Mouse (Mus musculus) embryonic fibroblast, embryonic 13.5 days (primary cell): ENCODE measurements around the gene Fnbp4. TPM values are rescaled to one million over a fixed set of nuclear protein-coding genes. Genes with fewer than 3 reads are reported as not detected.

Experiments used
- H3K27ac ChIP-seq: 2 replicates; pipeline ENCODE4 v1.5.1; 2012; ENCODE audit warnings: low read length, control low read depth, inconsistent platforms; ENCODE audit not compliant: insufficient read depth
- H3K4me1 ChIP-seq: 2 replicates; pipeline ENCODE4 v1.6.1; 2011; ENCODE audit warnings: low read length; ENCODE audit not compliant: control insufficient read depth, insufficient read depth
- H3K4me3 ChIP-seq: 2 replicates; pipeline ENCODE4 v1.5.1; 2011; ENCODE audit warnings: mild to moderate bottlenecking, control low read depth, low read length; ENCODE audit not compliant: insufficient read depth
- CTCF ChIP-seq: IDR thresholded peaks from 2 replicates; pipeline ENCODE4 v1.5.1; 2011; ENCODE audit warnings: mild to moderate bottlenecking, control low read depth, low read length, moderate library complexity, borderline replicate concordance; ENCODE audit not compliant: insufficient read depth
- POLR2A ChIP-seq: IDR thresholded peaks from 2 replicates; pipeline ENCODE4 v1.6.1; 2011; ENCODE audit warnings: low read depth, mild to moderate bottlenecking, control low read depth, low read length, moderate library complexity
- polyA plus RNA-seq: library from polyadenylated mRNA; stranded (reverse); fragments of >200 nt; gene quantifications from 2 replicates; pipeline ENCODE4 v1.2.4, GENCODE M21; 2011; ENCODE audit warnings: low read depth; ENCODE audit not compliant: missing spikeins, insufficient read length

Fnbp4 gene
- polyA plus RNA-seq, 1 experiment, result 83.1 TPM

DNA sequence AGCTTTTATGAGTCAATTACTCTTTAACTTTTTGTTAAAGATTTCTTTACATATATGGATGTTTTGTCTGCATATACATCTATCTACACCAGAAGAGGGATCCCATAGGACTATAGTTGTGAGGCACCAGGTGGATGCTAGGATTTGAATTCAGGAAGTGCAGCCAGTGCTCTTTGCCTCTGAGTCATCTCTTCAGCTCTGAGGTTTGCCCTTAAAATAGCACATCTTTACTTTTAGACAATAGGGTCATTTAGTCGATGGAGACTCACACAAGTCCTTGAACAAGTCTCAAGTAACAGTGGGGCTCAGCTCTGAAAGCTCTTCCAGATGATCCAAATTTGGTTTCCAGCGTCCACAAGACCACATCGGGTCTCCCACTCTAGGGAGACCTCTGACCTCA is 36.2 kb downstream of the Fnbp4 start:
- TF ChIP-seq CTCF (no peak), POLR2A (no peak)
- no peak overlapping the region for H3K4me3 ChIP-seq
- no peak overlapping the region for H3K27ac ChIP-seq
- H3K4me1 ChIP-seq, result peaks cover 4% of the 10 kb centered on the region; the same call in 1 of the 2 replicates

DNA sequence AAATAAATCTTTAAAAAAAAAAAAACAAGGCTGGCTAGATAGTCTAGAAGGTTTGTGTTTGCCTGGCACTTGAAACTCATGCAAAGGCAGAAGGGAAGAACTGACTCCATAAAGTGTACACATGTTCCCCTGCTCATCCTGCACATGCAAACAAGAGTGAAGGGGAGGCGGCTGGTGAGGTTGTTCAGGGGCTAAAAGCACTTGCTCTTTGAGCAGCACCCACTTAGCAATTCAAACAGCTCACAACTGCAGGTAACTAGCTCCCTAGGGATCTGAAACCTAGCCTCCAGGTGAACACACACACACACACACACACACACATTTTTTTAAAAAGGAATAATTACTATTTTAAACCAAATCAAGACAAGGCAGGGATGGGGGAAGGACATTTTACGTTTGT is 36.8 kb downstream of the Fnbp4 start:
- TF ChIP-seq POLR2A, result no peak
- no peak for TF ChIP-seq CTCF
- Histone ChIP-seq H3K4me1 (peaks cover 4% of the 10 kb centered on the region; the same call in 1 of the 2 replicates), H3K4me3 (no peak overlapping the region), H3K27ac (no peak overlapping the region)

GRCm38 (mm10) chr2:90782458-90782857 is 37.3 kb downstream of the Fnbp4 start, which contains the start of gene Agbl2:
Gene Agbl2, plus strand, starts transcription at chr2:90782727.
- Histone ChIP-seq H3K4me3 (peak within 1 kb of the TSS; percentile 32), H3K27ac (0 out of 2 replicates have a peak within 1 kb of the TSS, but pooled peaks have one; percentile 14), H3K4me1 (peaks cover 4% of the 10 kb centered on the region; the same call in 1 of the 2 replicates)
- TF ChIP-seq POLR2A (no peak), CTCF (no peak)

GRCm38 (mm10) chr2:90782901-90783486 is 37.8 kb downstream of the Fnbp4 start:
- TF ChIP-seq CTCF, result no peak
- no peak for TF ChIP-seq POLR2A
- Histone ChIP-seq H3K4me3 (peak overlapping the region; percentile 32), H3K27ac (no peak overlapping the region), H3K4me1 (peaks cover 4% of the 10 kb centered on the region; the same call in 1 of the 2 replicates)

- TF ChIP-seq POLR2A, result no peak
- no peak for TF ChIP-seq CTCF
- no peak overlapping the region for H3K4me3 ChIP-seq
- H3K27ac ChIP-seq, result no peak overlapping the region
- no peaks in the 10 kb centered on the region for H3K4me1 ChIP-seq
These were observed 43.0 kb downstream of the Fnbp4 start for GRCm38 (mm10) chr2:90788126-90788525.

- Histone ChIP-seq H3K4me1 (no peaks in the 10 kb centered on the region), H3K4me3 (no peak overlapping the region), H3K27ac (no peak overlapping the region)
- TF ChIP-seq POLR2A (no peak), CTCF (no peak)
These were observed 63.3 kb downstream of the Fnbp4 start for GRCm38 (mm10) chr2:90808241-90809126.

- Histone ChIP-seq H3K27ac (no peak overlapping the region), H3K4me1 (no peaks in the 10 kb centered on the region), H3K4me3 (no peak overlapping the region)
- no peak for TF ChIP-seq CTCF
- TF ChIP-seq POLR2A, result no peak
These were observed 65.6 kb downstream of the Fnbp4 start for GRCm38 (mm10) chr2:90810751-90811150.

DNA sequence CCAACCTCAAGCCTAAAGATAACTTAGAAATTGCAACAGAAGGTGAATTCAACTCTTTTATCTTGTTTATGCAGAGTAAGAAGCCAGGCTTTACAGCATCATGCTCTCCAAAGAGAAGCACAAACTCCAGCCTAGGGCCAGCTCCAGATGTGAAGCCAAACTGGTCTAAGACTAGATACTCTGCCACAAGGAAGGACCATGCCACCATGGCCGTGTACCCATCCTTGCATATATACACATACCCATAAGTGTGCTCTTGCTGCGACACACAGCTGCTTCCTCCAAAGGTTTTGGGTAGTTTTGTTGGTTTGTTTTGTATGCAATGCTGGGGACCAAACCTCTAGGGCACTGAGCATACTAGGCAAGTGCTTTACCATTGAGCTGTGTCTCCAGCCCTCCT is 70.1 kb downstream of the Fnbp4 start:
- H3K4me3 ChIP-seq, result no peak overlapping the region
- TF ChIP-seq POLR2A (no peak), CTCF (no peak)
- no peak overlapping the region for H3K27ac ChIP-seq
- H3K4me1 ChIP-seq, result no peaks in the 10 kb centered on the region

DNA sequence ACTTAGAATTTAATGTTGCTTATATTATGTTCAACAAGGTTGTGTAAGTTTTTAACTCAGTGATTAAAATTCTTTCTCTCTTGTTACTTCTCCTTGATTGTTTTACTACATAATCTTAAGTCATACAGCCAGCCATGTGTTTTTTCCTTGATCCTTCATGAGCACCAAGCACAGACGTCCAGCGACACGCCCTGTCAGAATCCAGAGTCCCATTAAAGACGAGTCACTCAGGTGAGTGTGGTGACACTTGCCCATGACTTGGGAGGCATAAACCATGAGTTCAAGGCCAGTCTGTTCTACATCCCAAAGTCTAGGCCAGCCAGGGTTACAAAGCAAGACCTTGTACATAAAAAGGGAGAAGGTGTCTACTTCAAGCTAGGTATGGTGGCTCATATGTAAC is 71.0 kb downstream of the Fnbp4 start:
- H3K27ac ChIP-seq, result no peak overlapping the region
- no peak for TF ChIP-seq POLR2A
- TF ChIP-seq CTCF, result no peak
- H3K4me1 ChIP-seq, result no peaks in the 10 kb centered on the region
- H3K4me3 ChIP-seq, result no peak overlapping the region

- Histone ChIP-seq H3K27ac (no peak overlapping the region), H3K4me3 (no peak overlapping the region), H3K4me1 (no peaks in the 10 kb centered on the region)
- TF ChIP-seq CTCF (no peak), POLR2A (no peak)
These were observed 73.5 kb downstream of the Fnbp4 start for GRCm38 (mm10) chr2:90818710-90819109.
